Mouse (Mus musculus) small intestine, adult 2 months (tissue): ENCODE results near the gene Fkbp3.

Experiments
- CTCF ChIP-seq: fragments of 200-500 bp; IDR thresholded peaks from 2 replicates; pipeline ENCODE4 v1.5.1; 2012; ENCODE audit warnings: low read depth, mild to moderate bottlenecking, control low read depth, inconsistent platforms, low read length, moderate library complexity, mixed read lengths; ENCODE audit not compliant: insufficient replicate concordance, insufficient read length; ENCODE audit errors: extremely low read depth
- POLR2A ChIP-seq: fragments of 200-500 bp; IDR thresholded peaks from 2 replicates; pipeline ENCODE4 v1.6.1; 2012; ENCODE audit warnings: low read depth, mild to moderate bottlenecking, control low read depth, inconsistent platforms, low read length, moderate library complexity

DNA sequence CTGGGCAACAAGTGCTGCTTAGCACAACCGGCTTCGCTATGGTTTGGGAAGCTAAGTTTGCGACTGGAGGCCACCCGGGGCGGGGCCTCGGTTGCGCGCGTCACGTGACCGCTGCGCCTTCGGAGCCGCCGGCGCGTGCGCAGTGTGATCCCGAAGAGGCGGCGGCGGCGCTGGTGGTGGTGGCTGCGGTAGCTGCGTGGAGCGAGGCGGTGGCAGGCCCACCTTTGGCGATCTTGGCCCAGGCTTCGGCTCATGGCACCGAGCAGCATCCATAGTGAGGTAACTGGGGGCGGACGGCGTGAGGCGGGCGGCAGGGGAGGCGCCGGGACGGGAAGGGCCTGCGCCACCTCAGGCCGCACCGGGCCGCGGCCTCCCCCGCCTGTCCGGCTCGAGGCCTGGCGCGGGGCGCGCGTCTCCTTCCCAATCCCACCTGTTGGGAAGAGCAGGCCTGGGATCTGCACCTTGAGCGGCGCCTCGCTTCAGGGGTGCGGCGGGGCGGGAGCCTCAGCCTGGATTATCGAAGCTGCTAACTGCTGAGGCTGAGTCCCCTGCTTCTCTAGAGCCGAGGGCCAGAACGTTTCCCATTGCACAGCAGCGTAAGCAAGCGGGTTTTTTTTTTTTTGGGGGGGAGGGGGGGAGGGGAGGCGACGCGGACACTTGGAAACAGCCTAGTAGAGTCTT is 37.5 kb downstream of the Fkbp3 start, which contains the start of gene Prpf39:
- no peak for TF ChIP-seq CTCF
- peak; percentile 69; the same call in 1 of the 2 replicates for TF ChIP-seq POLR2A
